Mouse (Mus musculus): ENCODE results near the gene Klk1b21. TPM values are rescaled to one million over a fixed set of nuclear protein-coding genes. Genes with fewer than 3 reads are reported as not detected.

Gene Klk1b21
- total and polyA plus RNA-seq, 3 experiments: not detected

DNA sequence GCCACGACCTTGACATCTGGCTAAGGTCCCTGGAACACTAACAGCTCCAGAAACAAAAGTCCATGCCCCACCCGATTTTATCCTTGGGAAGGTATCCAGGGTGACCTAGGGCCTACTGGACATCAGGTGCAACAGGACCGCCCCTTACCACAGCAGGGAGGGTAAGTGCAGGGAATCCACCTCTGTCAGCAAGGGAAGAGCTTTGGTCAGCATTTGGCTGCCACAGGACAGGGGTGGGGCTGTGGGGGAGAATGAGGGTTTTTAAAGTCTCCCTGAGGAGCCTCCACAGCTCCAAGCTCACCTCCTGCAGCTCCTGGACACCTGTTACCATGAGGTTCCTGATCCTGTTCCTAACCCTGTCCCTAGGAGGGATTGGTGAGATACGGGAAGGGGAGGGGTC is 10.2 kb downstream of the Klk1b21 start, which contains the start of gene Klk1b22:
Klk1b22 (plus strand) TSS at position 301 of the 400 bp plus-strand sequence.
- no peak for DNase-seq (ENCODE audit: low read depth, low spot score)
- TF ChIP-seq GATA1 (IDR thresholded peaks at IDR 0.05; ENCODE audit: low read depth, low read length) (no peak), ZMIZ1 (IDR thresholded peaks at IDR 0.05; ENCODE audit: low read depth, low read length) (no peak), MYB (IDR thresholded peaks at IDR 0.05; ENCODE audit: low read depth, low read length) (no peak), MEF2A (IDR thresholded peaks at IDR 0.05; ENCODE audit: extremely low read depth, insufficient replicate concordance, low read depth, low read length, poor library complexity, severe bottlenecking) (no peak), CHD2 (IDR thresholded peaks at IDR 0.05; ENCODE audit: low read length) (no peak), MAZ (IDR thresholded peaks at IDR 0.05; ENCODE audit: low read depth, low read length) (no peak), SMC3 (IDR thresholded peaks at IDR 0.05; ENCODE audit: low read depth, low read length) (no peak), NELFE (IDR thresholded peaks at IDR 0.05; ENCODE audit: low read depth, low read length) (no peak), ETS1 (IDR thresholded peaks at IDR 0.05; ENCODE audit: low read depth, low read length) (no peak), JUND (IDR thresholded peaks at IDR 0.05; ENCODE audit: low read depth, low read length) (no peak), TBP (IDR thresholded peaks at IDR 0.05; ENCODE audit: low read depth, low read length) (no peak), POLR2A (IDR thresholded peaks at IDR 0.05; ENCODE audit: control insufficient read depth in 1 of 2, insufficient read depth in 1 of 2, low read depth in 1 of 2, low read length in 2 of 2, poor library complexity in 1 of 2) (no peak), POLR2AphosphoS5 (IDR thresholded peaks at IDR 0.05; ENCODE audit: borderline replicate concordance, low read depth, low read length) (no peak), ZC3H11A (IDR thresholded peaks at IDR 0.05; ENCODE audit: low read depth, low read length) (no peak)
- no peaks in the 10 kb centered on the region for H3K36me3 ChIP-seq (ENCODE audit: control insufficient read depth in 1 of 2, insufficient read depth in 2 of 2, low read length in 2 of 2)
- no peak within 1 kb of the TSS for H3K27ac ChIP-seq (ENCODE audit: control insufficient read depth, low read depth, low read length)
- H3K9ac ChIP-seq (ENCODE audit: control insufficient read depth, low read depth, low read length, poor library complexity, severe bottlenecking): no peak within 1 kb of the TSS
- H3K27me3 ChIP-seq (ENCODE audit: control insufficient read depth in 1 of 2, insufficient read depth in 2 of 2, low read length in 2 of 2): no peaks in the 10 kb centered on the region
- no peak within 1 kb of the TSS for H3K4me3 ChIP-seq (ENCODE audit: control insufficient read depth in 1 of 2, insufficient read depth in 1 of 2, low read depth in 2 of 2, low read length in 2 of 2)
- H3K9me3 ChIP-seq (replicated peaks; ENCODE audit: insufficient read depth, low read length): no peaks in the 10 kb centered on the region
- no peaks in the 10 kb centered on the region for H3K79me2 ChIP-seq (ENCODE audit: control insufficient read depth, insufficient read depth, low read length, poor library complexity)
- no peaks in the 10 kb centered on the region for H3K4me1 ChIP-seq (ENCODE audit: control insufficient read depth in 1 of 2, insufficient read depth in 2 of 2, low read length in 2 of 2)

DNA sequence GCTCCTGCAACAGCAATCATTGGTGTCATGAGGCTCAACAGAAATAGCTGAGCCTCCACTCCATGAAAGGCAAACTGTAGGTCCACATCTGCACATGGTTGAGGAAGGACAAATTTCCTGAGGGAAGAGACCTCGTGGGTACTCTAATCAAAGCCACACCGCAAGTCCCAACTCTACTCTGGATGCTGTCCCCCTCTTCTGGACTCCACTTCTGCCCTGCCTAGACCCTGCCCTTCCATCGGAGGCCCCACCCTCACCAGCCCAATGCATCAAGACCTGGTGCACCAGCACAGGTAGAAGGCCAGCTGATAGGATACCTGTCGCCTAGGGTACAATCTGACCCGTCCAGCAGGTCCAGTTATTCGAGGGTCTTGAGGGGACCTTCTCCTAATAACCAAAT is 21.3 kb downstream of the Klk1b21 start:
- no peaks in the 10 kb centered on the region for H3K9me3 ChIP-seq (replicated peaks; ENCODE audit: insufficient read depth, low read length)
- no peak for DNase-seq (ENCODE audit: low read depth, low spot score)
- no peak overlapping the region for H3K27ac ChIP-seq (ENCODE audit: control insufficient read depth, low read depth, low read length)
- H3K9ac ChIP-seq (ENCODE audit: control insufficient read depth, low read depth, low read length, poor library complexity, severe bottlenecking): no peak overlapping the region
- no peak overlapping the region for H3K4me3 ChIP-seq (ENCODE audit: control insufficient read depth in 1 of 2, insufficient read depth in 1 of 2, low read depth in 2 of 2, low read length in 2 of 2)
- no peaks in the 10 kb centered on the region for H3K27me3 ChIP-seq (ENCODE audit: control insufficient read depth in 1 of 2, insufficient read depth in 2 of 2, low read length in 2 of 2)
- TF ChIP-seq POLR2A (IDR thresholded peaks at IDR 0.05; ENCODE audit: control insufficient read depth in 1 of 2, insufficient read depth in 1 of 2, low read depth in 1 of 2, low read length in 2 of 2, poor library complexity in 1 of 2): no peak
- no peak for TF ChIP-seq TAL1 (IDR thresholded peaks at IDR 0.05; ENCODE audit: low read length)
- no peak for TF ChIP-seq CHD1 (IDR thresholded peaks at IDR 0.05; ENCODE audit: low read depth, low read length)
- TF ChIP-seq SIN3A (IDR thresholded peaks at IDR 0.05; ENCODE audit: low read length): no peak
- no peak for TF ChIP-seq POLR2AphosphoS2 (IDR thresholded peaks at IDR 0.05; ENCODE audit: low read length)
- TF ChIP-seq NRF1 (IDR thresholded peaks at IDR 0.05; ENCODE audit: insufficient read depth, low read depth, low read length, poor library complexity, severe bottlenecking): no peak
- TF ChIP-seq MXI1 (IDR thresholded peaks at IDR 0.05; ENCODE audit: low read depth, low read length): no peak
- no peak for TF ChIP-seq HCFC1 (IDR thresholded peaks at IDR 0.05; ENCODE audit: low read depth, low read length)
- TF ChIP-seq SMC3 (IDR thresholded peaks at IDR 0.05; ENCODE audit: low read depth, low read length): no peak
- TF ChIP-seq MYB (IDR thresholded peaks at IDR 0.05; ENCODE audit: low read depth, low read length): no peak
- TF ChIP-seq RCOR1 (IDR thresholded peaks at IDR 0.05; ENCODE audit: low read depth, low read length): no peak
- no peak for TF ChIP-seq ZKSCAN1 (IDR thresholded peaks at IDR 0.05; ENCODE audit: low read depth, low read length)
- no peak for TF ChIP-seq KAT2A (conservative IDR thresholded peaks at IDR 0.05; ENCODE audit: low read depth, low read length)
- no peak for TF ChIP-seq GABPA (IDR thresholded peaks at IDR 0.05; ENCODE audit: low read depth, low read length)
- no peak for TF ChIP-seq POLR2AphosphoS5 (IDR thresholded peaks at IDR 0.05; ENCODE audit: borderline replicate concordance, low read depth, low read length)
- H3K4me1 ChIP-seq (ENCODE audit: control insufficient read depth in 1 of 2, insufficient read depth in 2 of 2, low read length in 2 of 2): no peaks in the 10 kb centered on the region
- no peaks in the 10 kb centered on the region for H3K36me3 ChIP-seq (ENCODE audit: control insufficient read depth in 1 of 2, insufficient read depth in 2 of 2, low read length in 2 of 2)
- no peaks in the 10 kb centered on the region for H3K79me2 ChIP-seq (ENCODE audit: control insufficient read depth, insufficient read depth, low read length, poor library complexity)
